Mouse (Mus musculus) stomach, embryonic 16.5 days (tissue): ENCODE results near the gene Ppie. TPM values are rescaled to one million over a fixed set of nuclear protein-coding genes. Genes with fewer than 3 reads are reported as not detected.

ENCODE experiments used
- ATAC-seq: fragments of 200-750 bp; cut with Nextera tagmentation; 2 replicates; pipeline ENCODE4 v1.8.0; 2017; ENCODE audit warnings: moderate number of reproducible peaks, moderate TSS enrichment; ENCODE audit not compliant: insufficient read depth, low FRiP score
- H3K27ac ChIP-seq: fragments of 300-500 bp; sonication (generic); 2 replicates; pipeline ENCODE4 v1.5.1; 2014; ENCODE audit warnings: low read length
- H3K27me3 ChIP-seq: fragments of 300-500 bp; sonication (generic); 2 replicates; pipeline ENCODE4 v1.6.1; 2014; ENCODE audit warnings: low read length, control low read depth, mixed read lengths; ENCODE audit not compliant: control insufficient read depth, insufficient read depth
- H3K36me3 ChIP-seq: fragments of 300-500 bp; sonication (generic); 2 replicates; pipeline ENCODE4 v1.6.1; 2014; ENCODE audit warnings: low read length; ENCODE audit not compliant: control insufficient read depth, insufficient read depth
- H3K4me1 ChIP-seq: fragments of 300-500 bp; sonication (generic); 2 replicates; pipeline ENCODE4 v1.6.1; 2014; ENCODE audit warnings: low read length, control low read depth, mixed read lengths; ENCODE audit not compliant: control insufficient read depth, insufficient read depth
- H3K4me2 ChIP-seq: fragments of 300-500 bp; sonication (generic); 2 replicates; pipeline ENCODE4 v1.6.1; 2014; ENCODE audit warnings: low read depth, low read length, mixed read lengths
- H3K4me3 ChIP-seq: fragments of 300-500 bp; sonication (generic); replicated peaks from 2 replicates; pipeline ENCODE4 v1.5.1; 2014; ENCODE audit warnings: mild to moderate bottlenecking, low read length
- H3K9ac ChIP-seq: fragments of 300-500 bp; sonication (generic); 2 replicates; pipeline ENCODE4 v1.6.1; 2014; ENCODE audit warnings: low read length
- H3K9me3 ChIP-seq: fragments of 300-500 bp; sonication (generic); replicated peaks from 2 replicates; pipeline ENCODE4 v1.6.1; 2016; ENCODE audit warnings: low read length, control low read depth; ENCODE audit not compliant: control insufficient read depth
- WGBS: fragments of 180-500 bp; shearing (Covaris S2); extraction: QIAGEN DNeasy Blood & Tissue Kit; methylation state at CpG from one replicate; pipeline ENCODE4 v1.1.7; 2014; 5-methylcytosine and 5-hydroxymethylcytosine counted together
- polyA plus RNA-seq: library from polyadenylated mRNA; unstranded; fragments of >200 nt; fragmentation: Nextera tagmentation; extraction: Ambion mirVana; gene quantifications from 2 replicates; pipeline ENCODE4 v1.2.1, GENCODE M21; 2015

Gene Ppie
- polyA plus RNA-seq, 1 experiment from 2014 or later, result 85.4 TPM

DNA sequence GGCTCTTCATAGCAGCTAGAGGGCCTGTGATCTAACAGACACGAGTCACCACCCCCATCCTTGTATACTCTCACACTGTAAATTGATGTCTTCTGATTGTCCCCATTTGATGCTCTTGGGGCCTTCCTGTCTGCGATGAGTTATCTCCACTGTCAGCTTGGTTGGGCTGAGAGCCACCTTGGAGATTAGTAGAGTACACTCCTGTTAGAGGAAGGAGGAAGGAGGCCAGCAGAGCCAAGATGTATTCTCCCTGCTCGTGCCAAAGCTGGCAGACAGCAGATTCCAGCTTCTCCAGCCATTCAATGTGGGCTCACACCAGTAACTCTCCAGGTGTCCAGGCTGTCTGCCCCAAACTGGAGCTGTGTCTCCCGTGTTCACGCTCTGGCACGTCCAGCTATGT, 20.8 kb upstream of the Ppie start:
- no peak for ATAC-seq

DNA sequence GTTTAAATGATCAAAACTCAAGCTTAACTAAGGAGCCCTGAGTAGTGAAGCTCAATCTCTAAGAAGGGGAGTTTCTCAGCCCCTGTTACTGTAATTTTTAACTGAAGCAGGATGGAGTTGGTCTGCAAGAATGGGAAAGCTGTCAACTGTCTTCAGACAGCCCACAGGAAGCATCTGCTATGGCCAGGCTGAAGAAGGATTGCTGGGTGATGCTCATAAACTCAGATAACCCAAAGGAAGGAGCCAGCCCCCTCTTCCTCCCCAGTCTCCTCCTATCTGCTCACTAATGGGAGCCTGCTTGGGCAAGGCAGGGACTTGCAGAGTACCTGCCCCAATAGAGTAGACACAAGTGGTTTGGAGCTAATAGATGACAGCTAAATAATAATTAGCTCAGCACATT, 16.1 kb upstream of the Ppie start:
- Histone ChIP-seq H3K9me3 (no peaks in the 10 kb centered on the region), H3K36me3 (no peaks in the 10 kb centered on the region), H3K27ac (no peak overlapping the region), H3K4me1 (no peaks in the 10 kb centered on the region), H3K9ac (no peak overlapping the region), H3K27me3 (no peaks in the 10 kb centered on the region), H3K4me2 (no peak overlapping the region), H3K4me3 (no peak overlapping the region)
- ATAC-seq, result no peak

More for the DNA sequence above, 20.8 kb upstream of the Ppie start:
- H3K9me3 ChIP-seq, result no peaks in the 10 kb centered on the region
- peaks cover 7% of the 10 kb centered on the region; the same call in 1 of the 2 replicates for H3K4me1 ChIP-seq
- no peak overlapping the region for H3K27ac ChIP-seq
- H3K4me2 ChIP-seq, result no peak overlapping the region
- H3K27me3 ChIP-seq, result no peaks in the 10 kb centered on the region
- no peak overlapping the region for H3K4me3 ChIP-seq
- no peak overlapping the region for H3K9ac ChIP-seq
- H3K36me3 ChIP-seq, result no peaks in the 10 kb centered on the region
- 71% methylated on average over 6 of the region's 6 CpGs for WGBS

- Histone ChIP-seq H3K4me2 (no peak overlapping the region), H3K4me3 (no peak overlapping the region), H3K9ac (no peak overlapping the region), H3K4me1 (no peaks in the 10 kb centered on the region), H3K9me3 (no peaks in the 10 kb centered on the region), H3K36me3 (no peaks in the 10 kb centered on the region), H3K27me3 (no peaks in the 10 kb centered on the region), H3K27ac (no peak overlapping the region)
- no peak for ATAC-seq
- WGBS, result 50% methylated on average over 2 of the region's 2 CpGs
These were observed 15.7 kb upstream of the Ppie start for GRCm38 (mm10) chr4:123155427-123155826.

GRCm38 (mm10) chr4:123155004-123155403, 15.3 kb upstream of the Ppie start:
- 16% methylated on average over 4 of the region's 4 CpGs for WGBS
- no peaks in the 10 kb centered on the region for H3K27me3 ChIP-seq
- H3K9me3 ChIP-seq, result no peaks in the 10 kb centered on the region
- H3K4me3 ChIP-seq, result no peak overlapping the region
- no peaks in the 10 kb centered on the region for H3K4me1 ChIP-seq
- no peak overlapping the region for H3K9ac ChIP-seq
- H3K27ac ChIP-seq, result no peak overlapping the region
- ATAC-seq, result no peak
- H3K36me3 ChIP-seq, result no peaks in the 10 kb centered on the region
- H3K4me2 ChIP-seq, result no peak overlapping the region

- H3K27me3 ChIP-seq, result no peaks in the 10 kb centered on the region
- no peak overlapping the region for H3K4me3 ChIP-seq
- H3K9me3 ChIP-seq, result no peaks in the 10 kb centered on the region
- no peak overlapping the region for H3K4me2 ChIP-seq
- no peak overlapping the region for H3K27ac ChIP-seq
- no peaks in the 10 kb centered on the region for H3K4me1 ChIP-seq
- no peak for ATAC-seq
- H3K9ac ChIP-seq, result no peak overlapping the region
- WGBS, result 44% methylated on average over 5 of the region's 5 CpGs
- H3K36me3 ChIP-seq, result no peaks in the 10 kb centered on the region
These were observed 13.2 kb upstream of the Ppie start for GRCm38 (mm10) chr4:123152976-123153375.

DNA sequence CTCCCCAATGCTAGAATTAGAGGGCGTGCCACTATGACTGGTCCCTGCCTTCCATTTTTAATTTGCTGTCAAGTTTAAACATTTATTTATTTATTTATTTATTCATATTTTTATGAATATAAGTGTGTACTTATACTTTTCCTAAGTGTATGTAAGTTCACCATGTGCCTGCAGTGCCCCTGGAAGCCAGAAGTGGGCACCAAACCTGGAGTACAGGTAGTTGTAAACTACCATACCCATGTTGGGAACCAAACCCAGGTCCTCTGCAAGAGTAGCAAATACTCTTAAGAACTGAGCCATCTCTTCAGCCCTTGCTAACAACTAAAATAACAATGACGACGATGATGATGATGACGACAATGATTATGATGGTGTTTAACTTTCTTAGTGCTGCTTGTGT, 12.3 kb upstream of the Ppie start:
- Histone ChIP-seq H3K27me3 (no peaks in the 10 kb centered on the region), H3K27ac (no peak overlapping the region), H3K9ac (no peak overlapping the region), H3K4me1 (no peaks in the 10 kb centered on the region), H3K36me3 (no peaks in the 10 kb centered on the region), H3K4me2 (no peak overlapping the region), H3K9me3 (no peaks in the 10 kb centered on the region), H3K4me3 (no peak overlapping the region)
- ATAC-seq, result no peak
- 78% methylated on average over 4 of the region's 4 CpGs for WGBS

GRCm38 (mm10) chr4:123147446-123148150, 7.8 kb upstream of the Ppie start:
- H3K9me3 ChIP-seq, result no peaks in the 10 kb centered on the region
- H3K4me2 ChIP-seq, result no peak overlapping the region
- no peaks in the 10 kb centered on the region for H3K36me3 ChIP-seq
- 69% methylated on average over 5 of the region's 5 CpGs for WGBS
- H3K4me1 ChIP-seq, result no peaks in the 10 kb centered on the region
- no peak overlapping the region for H3K4me3 ChIP-seq
- no peak overlapping the region for H3K9ac ChIP-seq
- H3K27ac ChIP-seq, result no peak overlapping the region
- H3K27me3 ChIP-seq, result no peaks in the 10 kb centered on the region
- no peak for ATAC-seq

- no peaks in the 10 kb centered on the region for H3K9me3 ChIP-seq
- no peaks in the 10 kb centered on the region for H3K27me3 ChIP-seq
- WGBS, result 81% methylated on average over 3 of the region's 3 CpGs
- H3K9ac ChIP-seq, result no peak overlapping the region
- H3K4me3 ChIP-seq, result no peak overlapping the region
- H3K4me1 ChIP-seq, result peaks cover 10% of the 10 kb centered on the region
- H3K36me3 ChIP-seq, result peaks cover 14% of the 10 kb centered on the region; the same call in 1 of the 2 replicates
- no peak overlapping the region for H3K27ac ChIP-seq
- H3K4me2 ChIP-seq, result no peak overlapping the region
- ATAC-seq, result no peak
These were observed 2.2 kb downstream of the Ppie start for GRCm38 (mm10) chr4:123137551-123137950.

- H3K4me3 ChIP-seq, result no peak overlapping the region
- H3K9ac ChIP-seq, result no peak overlapping the region
- no peak overlapping the region for H3K27ac ChIP-seq
- H3K9me3 ChIP-seq, result no peaks in the 10 kb centered on the region
- H3K4me1 ChIP-seq, result no peaks in the 10 kb centered on the region
- no peaks in the 10 kb centered on the region for H3K27me3 ChIP-seq
- ATAC-seq, result no peak
- H3K4me2 ChIP-seq, result no peak overlapping the region
- peaks cover 36% of the 10 kb centered on the region for H3K36me3 ChIP-seq
- 92% methylated on average over 4 of the region's 4 CpGs for WGBS
These were observed 12.7 kb downstream of the Ppie start for GRCm38 (mm10) chr4:123127051-123127450.
